Mouse (Mus musculus) heart, postnatal 0 days (tissue): ENCODE data around the gene Leprot.

Experiments used
- CTCF ChIP-seq: IDR thresholded peaks from 2 replicates; pipeline ENCODE4 v1.5.1; 2016; ENCODE audit warnings: antibody characterized with exemption, control low read depth, low read depth
- EP300 ChIP-seq: IDR thresholded peaks from 2 replicates; pipeline ENCODE4 v1.6.1; 2016; ENCODE audit warnings: antibody characterized with exemption, low read depth

GRCm38 (mm10) chr4:101669811-101670210, 22.3 kb downstream of the Leprot start:
- TF ChIP-seq CTCF (no peak), EP300 (no peak)
